Mouse (Mus musculus): ENCODE data around the gene Ascc3. TPM values are rescaled to one million over a fixed set of nuclear protein-coding genes. Genes with fewer than 3 reads are reported as not detected.

The Ascc3 gene
- polyA plus RNA-seq, 1 experiment from 2014 or later = 16.3 TPM

DNA sequence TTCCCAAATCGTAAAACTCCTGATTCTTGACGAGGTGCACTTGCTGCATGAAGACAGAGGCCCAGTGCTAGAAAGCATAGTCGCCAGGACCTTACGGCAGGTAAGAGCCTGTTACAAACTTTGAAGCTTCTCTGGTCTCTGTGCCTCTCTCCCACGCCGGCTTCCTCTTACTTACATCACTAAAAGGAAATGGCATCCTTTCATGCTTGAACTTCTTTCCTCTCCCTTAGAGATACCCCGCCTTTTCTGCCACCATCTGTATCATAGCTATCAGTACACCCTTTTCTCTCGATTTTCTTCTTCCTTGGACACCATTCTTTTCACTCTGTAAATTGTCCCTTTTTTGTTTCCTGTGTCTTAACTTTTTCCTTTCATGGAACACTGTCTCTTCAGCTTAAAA, 58.1 kb downstream of the Ascc3 start:
- Histone ChIP-seq H3K4me3 (ENCODE audit: low read length) (no peak overlapping the region), H3K4me1 (ENCODE audit: control insufficient read depth, insufficient read depth, low read depth, low read length) (no peaks in the 10 kb centered on the region), H3K9ac (ENCODE audit: low read depth, low read length) (no peak overlapping the region), H3K36me3 (ENCODE audit: control insufficient read depth, insufficient read depth, low read length) (peaks cover 2% of the 10 kb centered on the region; the same call in 1 of the 2 replicates), H3K27me3 (replicated peaks; ENCODE audit: control insufficient read depth, insufficient read depth, low read length) (no peaks in the 10 kb centered on the region), H3K4me2 (ENCODE audit: low read length) (no peak overlapping the region), H3K9me3 (ENCODE audit: control insufficient read depth, low read length) (no peaks in the 10 kb centered on the region), H3K27ac (ENCODE audit: low read depth, low read length) (no peak overlapping the region)
- no peak for ATAC-seq
- WGBS = 92% methylated on average over 8 of the region's 8 CpGs

- no peak for ATAC-seq
- H3K4me3 ChIP-seq (ENCODE audit: low read length) = no peak overlapping the region
- H3K36me3 ChIP-seq (ENCODE audit: control insufficient read depth, insufficient read depth, low read length) = peaks cover 2% of the 10 kb centered on the region; the same call in 1 of the 2 replicates
- no peaks in the 10 kb centered on the region for H3K27me3 ChIP-seq (replicated peaks; ENCODE audit: control insufficient read depth, insufficient read depth, low read length)
- no peaks in the 10 kb centered on the region for H3K4me1 ChIP-seq (ENCODE audit: control insufficient read depth, insufficient read depth, low read depth, low read length)
- no peak overlapping the region for H3K9ac ChIP-seq (ENCODE audit: low read depth, low read length)
- no peaks in the 10 kb centered on the region for H3K9me3 ChIP-seq (ENCODE audit: control insufficient read depth, low read length)
- H3K27ac ChIP-seq (ENCODE audit: low read depth, low read length) = no peak overlapping the region
- no peak overlapping the region for H3K4me2 ChIP-seq (ENCODE audit: low read length)
- WGBS = 99% methylated on average over 3 of the region's 3 CpGs
Measured at GRCm38 (mm10) chr10:50653551-50653950, 61.1 kb downstream of the Ascc3 start.

- no peaks in the 10 kb centered on the region for H3K4me1 ChIP-seq (ENCODE audit: control insufficient read depth, insufficient read depth, low read depth, low read length)
- no peak overlapping the region for H3K4me3 ChIP-seq (ENCODE audit: low read length)
- no peak overlapping the region for H3K9ac ChIP-seq (ENCODE audit: low read depth, low read length)
- no peaks in the 10 kb centered on the region for H3K27me3 ChIP-seq (replicated peaks; ENCODE audit: control insufficient read depth, insufficient read depth, low read length)
- H3K9me3 ChIP-seq (ENCODE audit: control insufficient read depth, low read length) = no peaks in the 10 kb centered on the region
- no peak overlapping the region for H3K27ac ChIP-seq (ENCODE audit: low read depth, low read length)
- WGBS = 41% methylated on average over 1 of the region's 1 CpGs
- H3K36me3 ChIP-seq (ENCODE audit: control insufficient read depth, insufficient read depth, low read length) = no peaks in the 10 kb centered on the region
- ATAC-seq = peak; percentile 90
- H3K4me2 ChIP-seq (ENCODE audit: low read length) = no peak overlapping the region
Measured at GRCm38 (mm10) chr10:50657352-50657751, 64.9 kb downstream of the Ascc3 start.

GRCm38 (mm10) chr10:50671517-50671916, 79.0 kb downstream of the Ascc3 start:
- no peak overlapping the region for H3K4me2 ChIP-seq (ENCODE audit: low read length)
- H3K4me1 ChIP-seq (ENCODE audit: control insufficient read depth, insufficient read depth, low read depth, low read length) = no peaks in the 10 kb centered on the region
- ATAC-seq = peak; percentile 91
- no peak overlapping the region for H3K9ac ChIP-seq (ENCODE audit: low read depth, low read length)
- no peaks in the 10 kb centered on the region for H3K36me3 ChIP-seq (ENCODE audit: control insufficient read depth, insufficient read depth, low read length)
- no peaks in the 10 kb centered on the region for H3K27me3 ChIP-seq (replicated peaks; ENCODE audit: control insufficient read depth, insufficient read depth, low read length)
- 38% methylated on average over 5 of the region's 5 CpGs for WGBS
- H3K4me3 ChIP-seq (ENCODE audit: low read length) = no peak overlapping the region
- no peaks in the 10 kb centered on the region for H3K9me3 ChIP-seq (ENCODE audit: control insufficient read depth, low read length)
- no peak overlapping the region for H3K27ac ChIP-seq (ENCODE audit: low read depth, low read length)

DNA sequence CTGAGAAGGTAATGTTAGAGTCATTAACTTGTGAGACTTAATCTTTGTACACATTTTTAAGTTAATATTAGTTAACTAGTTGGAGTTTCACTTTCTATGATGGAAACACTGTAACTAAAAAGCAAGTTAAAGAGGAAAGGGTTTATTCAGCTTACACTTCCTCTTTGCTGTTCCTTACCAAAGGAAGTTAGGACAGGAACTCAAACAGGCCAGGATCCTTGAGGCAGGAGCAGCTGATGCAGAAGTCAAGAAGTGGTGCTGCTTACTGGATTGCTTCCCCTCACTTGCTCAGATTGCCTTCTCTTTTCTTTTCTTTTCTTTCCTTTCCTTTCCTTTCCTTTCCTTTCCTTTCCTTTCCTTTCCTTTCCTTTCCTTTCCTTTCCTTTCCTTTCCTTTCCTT, 97.9 kb downstream of the Ascc3 start:
- Histone ChIP-seq H3K36me3 (ENCODE audit: control insufficient read depth, insufficient read depth, low read length) (no peaks in the 10 kb centered on the region), H3K27ac (ENCODE audit: low read depth, low read length) (no peak overlapping the region), H3K4me2 (ENCODE audit: low read length) (no peak overlapping the region), H3K4me1 (ENCODE audit: control insufficient read depth, insufficient read depth, low read depth, low read length) (no peaks in the 10 kb centered on the region), H3K27me3 (replicated peaks; ENCODE audit: control insufficient read depth, insufficient read depth, low read length) (no peaks in the 10 kb centered on the region), H3K4me3 (ENCODE audit: low read length) (no peak overlapping the region), H3K9ac (ENCODE audit: low read depth, low read length) (no peak overlapping the region), H3K9me3 (ENCODE audit: control insufficient read depth, low read length) (no peaks in the 10 kb centered on the region)
- ATAC-seq = no peak

DNA sequence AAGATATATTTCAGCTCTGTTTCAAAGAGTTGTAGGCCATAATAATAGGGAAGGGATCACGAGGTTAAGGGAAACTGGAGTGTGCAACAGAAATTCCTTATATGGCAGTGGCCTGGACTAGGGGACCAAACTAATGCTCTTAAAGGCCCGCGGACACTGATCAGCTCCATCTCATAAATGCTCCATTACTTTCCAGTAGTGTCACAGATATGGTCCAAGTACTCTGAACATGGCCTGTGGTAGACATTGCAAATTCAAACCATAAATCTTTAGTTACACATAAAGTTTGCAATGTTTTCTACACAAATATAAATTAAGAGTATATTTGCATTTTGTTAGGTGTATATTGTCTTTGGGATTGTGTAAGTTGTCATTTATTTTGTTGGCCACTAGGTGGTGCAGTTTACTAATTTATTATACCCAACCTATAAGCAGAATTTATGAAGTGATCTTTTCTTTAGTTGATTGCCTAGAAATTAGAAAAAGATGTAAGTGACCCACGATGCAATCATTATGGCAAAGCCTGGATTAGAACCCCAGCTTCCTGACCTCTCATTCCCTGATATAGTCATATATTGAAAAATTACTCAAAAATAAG, 106.5 kb downstream of the Ascc3 start:
- Histone ChIP-seq H3K36me3 (ENCODE audit: control insufficient read depth, insufficient read depth, low read length) (no peaks in the 10 kb centered on the region), H3K4me1 (ENCODE audit: control insufficient read depth, insufficient read depth, low read depth, low read length) (no peaks in the 10 kb centered on the region), H3K27me3 (replicated peaks; ENCODE audit: control insufficient read depth, insufficient read depth, low read length) (no peaks in the 10 kb centered on the region), H3K4me3 (ENCODE audit: low read length) (no peak overlapping the region), H3K27ac (ENCODE audit: low read depth, low read length) (no peak overlapping the region), H3K9ac (ENCODE audit: low read depth, low read length) (no peak overlapping the region), H3K4me2 (ENCODE audit: low read length) (no peak overlapping the region), H3K9me3 (ENCODE audit: control insufficient read depth, low read length) (no peaks in the 10 kb centered on the region)
- WGBS = 56% methylated on average over 4 of the region's 4 CpGs
- ATAC-seq = peak; percentile 67

DNA sequence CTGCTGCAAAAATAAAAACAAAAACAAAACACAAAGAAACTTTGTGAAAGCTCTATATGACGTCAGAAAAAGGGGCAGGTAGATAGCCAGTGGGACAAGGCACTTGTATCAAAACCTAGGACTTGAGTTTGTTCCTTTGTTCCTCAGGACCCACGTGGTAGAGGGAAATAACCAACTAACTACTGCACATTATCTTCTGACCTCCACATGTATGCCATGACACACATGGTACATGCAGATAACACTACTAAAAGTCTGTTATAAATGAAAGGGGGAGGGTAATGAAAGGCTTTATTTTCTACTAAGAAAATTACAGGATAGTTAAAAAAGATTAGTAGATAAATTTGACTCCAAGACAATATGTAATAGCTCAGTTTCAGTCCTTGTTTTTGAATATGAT, 109.3 kb downstream of the Ascc3 start:
- no peaks in the 10 kb centered on the region for H3K9me3 ChIP-seq (ENCODE audit: control insufficient read depth, low read length)
- H3K9ac ChIP-seq (ENCODE audit: low read depth, low read length) = no peak overlapping the region
- no peaks in the 10 kb centered on the region for H3K36me3 ChIP-seq (ENCODE audit: control insufficient read depth, insufficient read depth, low read length)
- H3K4me1 ChIP-seq (ENCODE audit: control insufficient read depth, insufficient read depth, low read depth, low read length) = no peaks in the 10 kb centered on the region
- H3K4me3 ChIP-seq (ENCODE audit: low read length) = no peak overlapping the region
- no peak for ATAC-seq
- no peaks in the 10 kb centered on the region for H3K27me3 ChIP-seq (replicated peaks; ENCODE audit: control insufficient read depth, insufficient read depth, low read length)
- H3K27ac ChIP-seq (ENCODE audit: low read depth, low read length) = no peak overlapping the region
- WGBS = 69% methylated on average over 2 of the region's 2 CpGs
- H3K4me2 ChIP-seq (ENCODE audit: low read length) = no peak overlapping the region

DNA sequence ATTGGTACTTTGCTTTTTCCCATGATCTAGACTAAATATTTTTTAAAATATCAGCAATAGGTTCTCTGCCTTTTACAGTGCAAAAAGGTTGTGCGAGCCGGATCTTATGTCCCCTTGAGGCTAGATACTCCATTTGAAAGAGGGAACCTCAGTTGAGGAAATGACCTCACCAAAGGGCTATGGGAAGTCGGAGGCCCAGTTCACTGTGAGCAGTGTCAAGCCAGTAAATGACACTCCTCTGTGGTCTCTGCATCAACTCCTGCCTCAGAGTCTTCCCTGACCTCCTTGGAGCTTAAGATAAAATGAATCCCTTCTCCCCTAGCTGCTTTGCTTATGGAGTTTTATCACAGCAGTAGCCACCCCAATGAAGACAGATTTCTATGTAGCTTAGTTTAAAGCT, 109.9 kb downstream of the Ascc3 start:
- ATAC-seq = no peak
- no peak overlapping the region for H3K4me2 ChIP-seq (ENCODE audit: low read length)
- no peaks in the 10 kb centered on the region for H3K27me3 ChIP-seq (replicated peaks; ENCODE audit: control insufficient read depth, insufficient read depth, low read length)
- H3K27ac ChIP-seq (ENCODE audit: low read depth, low read length) = no peak overlapping the region
- H3K4me3 ChIP-seq (ENCODE audit: low read length) = no peak overlapping the region
- no peaks in the 10 kb centered on the region for H3K9me3 ChIP-seq (ENCODE audit: control insufficient read depth, low read length)
- H3K4me1 ChIP-seq (ENCODE audit: control insufficient read depth, insufficient read depth, low read depth, low read length) = no peaks in the 10 kb centered on the region
- WGBS = 78% methylated on average over 3 of the region's 3 CpGs
- H3K36me3 ChIP-seq (ENCODE audit: control insufficient read depth, insufficient read depth, low read length) = no peaks in the 10 kb centered on the region
- no peak overlapping the region for H3K9ac ChIP-seq (ENCODE audit: low read depth, low read length)

- H3K27ac ChIP-seq (ENCODE audit: low read depth, low read length) = no peak overlapping the region
- no peak overlapping the region for H3K9ac ChIP-seq (ENCODE audit: low read depth, low read length)
- 13% methylated on average over 6 of the region's 6 CpGs for WGBS
- no peak overlapping the region for H3K4me3 ChIP-seq (ENCODE audit: low read length)
- no peaks in the 10 kb centered on the region for H3K9me3 ChIP-seq (ENCODE audit: control insufficient read depth, low read length)
- H3K27me3 ChIP-seq (replicated peaks; ENCODE audit: control insufficient read depth, insufficient read depth, low read length) = no peaks in the 10 kb centered on the region
- 0 out of 2 replicates have a peak, but pooled peaks cover 2% of the 10 kb centered on the region for H3K36me3 ChIP-seq (ENCODE audit: control insufficient read depth, insufficient read depth, low read length)
- H3K4me2 ChIP-seq (ENCODE audit: low read length) = no peak overlapping the region
- ATAC-seq = peak; percentile 94
- no peaks in the 10 kb centered on the region for H3K4me1 ChIP-seq (ENCODE audit: control insufficient read depth, insufficient read depth, low read depth, low read length)
Measured at GRCm38 (mm10) chr10:50704202-50704601, 111.7 kb downstream of the Ascc3 start.

DNA sequence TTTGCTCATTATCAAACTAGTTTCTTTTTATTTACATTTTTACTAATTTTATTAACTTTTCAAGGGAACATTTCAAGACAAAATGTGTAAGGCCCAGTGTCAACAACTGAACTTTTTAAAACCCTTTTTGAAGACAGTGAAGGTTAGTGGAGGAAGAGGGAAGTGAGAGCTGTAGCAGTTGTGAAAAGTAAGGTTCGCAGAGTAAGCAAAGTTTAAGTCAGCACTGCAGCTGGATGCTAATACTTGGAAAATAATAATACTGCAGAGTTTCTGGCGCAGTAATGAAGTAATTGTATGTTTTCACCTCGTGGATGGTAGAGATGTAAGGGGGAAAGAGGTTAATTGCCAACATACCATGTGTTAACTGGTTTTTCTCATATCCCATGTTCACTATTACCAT, 112.4 kb downstream of the Ascc3 start:
- no peaks in the 10 kb centered on the region for H3K4me1 ChIP-seq (ENCODE audit: control insufficient read depth, insufficient read depth, low read depth, low read length)
- H3K4me3 ChIP-seq (ENCODE audit: low read length) = no peak overlapping the region
- no peak overlapping the region for H3K9ac ChIP-seq (ENCODE audit: low read depth, low read length)
- no peak overlapping the region for H3K4me2 ChIP-seq (ENCODE audit: low read length)
- H3K27ac ChIP-seq (ENCODE audit: low read depth, low read length) = no peak overlapping the region
- no peaks in the 10 kb centered on the region for H3K27me3 ChIP-seq (replicated peaks; ENCODE audit: control insufficient read depth, insufficient read depth, low read length)
- no peaks in the 10 kb centered on the region for H3K9me3 ChIP-seq (ENCODE audit: control insufficient read depth, low read length)
- 0 out of 2 replicates have a peak, but pooled peaks cover 2% of the 10 kb centered on the region for H3K36me3 ChIP-seq (ENCODE audit: control insufficient read depth, insufficient read depth, low read length)
- 94% methylated on average over 3 of the region's 3 CpGs for WGBS
- ATAC-seq = no peak
